Mouse (Mus musculus) spleen, adult 2 months (tissue): ENCODE measurements around the gene Dnajc6. TPM values are rescaled to one million over a fixed set of nuclear protein-coding genes. Genes with fewer than 3 reads are reported as not detected.

Source experiments
- DNase-seq, 2 experiments: peaks; one replicate each; pipeline versions ENCODE4 v3.0.0 to v3.0.0-alpha.2; 2012 to 2021; ENCODE audit warnings: low spot score in 2 of 2, low read depth in 1 of 2
- H3K27ac ChIP-seq: fragments of 200-500 bp; 2 replicates; pipeline ENCODE4 v1.5.1; 2012; ENCODE audit warnings: low read length, inconsistent platforms; ENCODE audit not compliant: insufficient read depth
- H3K27me3 ChIP-seq: fragments of 200-500 bp; 2 replicates; pipeline ENCODE4 v1.6.1; 2012; ENCODE audit warnings: mild to moderate bottlenecking, moderate library complexity, low read length, inconsistent platforms; ENCODE audit not compliant: control insufficient read depth, insufficient read depth
- H3K36me3 ChIP-seq: fragments of 200-500 bp; 2 replicates; pipeline ENCODE4 v1.6.1; 2012; ENCODE audit warnings: mild to moderate bottlenecking, low read length, inconsistent platforms; ENCODE audit not compliant: control insufficient read depth, insufficient read depth
- H3K4me1 ChIP-seq: fragments of 200-500 bp; 2 replicates; pipeline ENCODE4 v1.6.1; 2011; ENCODE audit warnings: inconsistent platforms; ENCODE audit not compliant: control insufficient read depth, insufficient read depth, insufficient read length
- H3K4me3 ChIP-seq: fragments of 200-500 bp; 2 replicates; pipeline ENCODE4 v1.5.1; 2011; ENCODE audit warnings: mild to moderate bottlenecking, inconsistent platforms; ENCODE audit not compliant: insufficient read depth, insufficient read length; ENCODE audit errors: extremely low read depth
- CTCF ChIP-seq: fragments of 200-500 bp; IDR thresholded peaks from 2 replicates; pipeline ENCODE4 v1.5.1; 2011; ENCODE audit warnings: mild to moderate bottlenecking, inconsistent platforms; ENCODE audit not compliant: insufficient read depth, insufficient read length, insufficient replicate concordance; ENCODE audit errors: extremely low read depth
- POLR2A ChIP-seq: fragments of 200-500 bp; IDR thresholded peaks from 2 replicates; pipeline ENCODE4 v1.6.1; 2011; ENCODE audit warnings: low read depth, low read length, inconsistent platforms
- WGBS: fragments of 180-500 bp; shearing (Covaris S2); methylation state at CpG from one replicate; pipeline ENCODE4 v1.1.7; 2018; 5-methylcytosine and 5-hydroxymethylcytosine counted together
- polyA plus RNA-seq: library from polyadenylated mRNA; depleted of rRNA; stranded (reverse); fragments of >200 nt; gene quantifications from 2 replicates; pipeline ENCODE4 v1.2.3, GENCODE M21; 2012

Gene Dnajc6
- polyA plus RNA-seq, 1 experiment, result 1.6 TPM

- H3K4me3 ChIP-seq, result no peak overlapping the region
- H3K27me3 ChIP-seq, result no peaks in the 10 kb centered on the region
- DNase-seq, result no peak
- TF ChIP-seq POLR2A (no peak), CTCF (no peak)
- no peaks in the 10 kb centered on the region for H3K4me1 ChIP-seq
- no peak overlapping the region for H3K27ac ChIP-seq
- no peaks in the 10 kb centered on the region for H3K36me3 ChIP-seq
- WGBS, result 79% methylated on average over 4 of the region's 4 CpGs
Observed at GRCm38 (mm10) chr4:101581156-101581555, 84.7 kb downstream of the Dnajc6 start.

DNA sequence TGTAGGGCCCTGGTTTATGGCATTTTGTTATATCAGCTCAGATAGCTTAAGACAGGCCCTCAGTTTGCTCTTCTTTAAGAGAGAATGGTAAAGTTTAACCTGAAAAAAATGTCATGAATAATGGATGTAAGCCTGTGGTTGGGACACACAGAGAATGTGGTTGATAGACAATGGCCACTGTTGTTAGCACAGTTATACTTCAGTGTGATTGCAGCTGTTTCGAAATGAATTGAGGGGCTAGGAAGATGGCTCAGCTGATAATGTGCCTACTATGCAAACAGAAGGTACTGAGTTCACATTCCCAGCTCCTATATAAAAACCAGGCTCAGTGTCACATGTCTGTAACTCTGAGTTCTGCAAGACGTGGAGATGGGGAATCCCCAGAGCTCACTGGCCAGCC, 86.4 kb downstream of the Dnajc6 start:
- no peak for TF ChIP-seq CTCF
- no peak for TF ChIP-seq POLR2A
- Histone ChIP-seq H3K27me3 (no peaks in the 10 kb centered on the region), H3K4me3 (no peak overlapping the region), H3K36me3 (no peaks in the 10 kb centered on the region), H3K4me1 (no peaks in the 10 kb centered on the region), H3K27ac (no peak overlapping the region)
- no peak for DNase-seq
- 85% methylated on average over 2 of the region's 2 CpGs for WGBS

GRCm38 (mm10) chr4:101584524-101585454, 88.3 kb downstream of the Dnajc6 start:
- no peak for DNase-seq
- 78% methylated on average over 19 of the region's 19 CpGs for WGBS
- Histone ChIP-seq H3K36me3 (no peaks in the 10 kb centered on the region), H3K27me3 (no peaks in the 10 kb centered on the region), H3K4me3 (no peak overlapping the region), H3K4me1 (no peaks in the 10 kb centered on the region), H3K27ac (no peak overlapping the region)
- TF ChIP-seq CTCF (no peak), POLR2A (no peak)

GRCm38 (mm10) chr4:101585455-101586184, 89.2 kb downstream of the Dnajc6 start:
- H3K27me3 ChIP-seq, result no peaks in the 10 kb centered on the region
- DNase-seq, result no peak
- no peak for TF ChIP-seq CTCF
- no peak for TF ChIP-seq POLR2A
- no peak overlapping the region for H3K4me3 ChIP-seq
- H3K27ac ChIP-seq, result no peak overlapping the region
- no peaks in the 10 kb centered on the region for H3K36me3 ChIP-seq
- 71% methylated on average over 8 of the region's 8 CpGs for WGBS
- no peaks in the 10 kb centered on the region for H3K4me1 ChIP-seq

GRCm38 (mm10) chr4:101588932-101589331, 92.5 kb downstream of the Dnajc6 start:
- no peak overlapping the region for H3K4me3 ChIP-seq
- DNase-seq, result no peak
- H3K4me1 ChIP-seq, result no peaks in the 10 kb centered on the region
- no peak for TF ChIP-seq POLR2A
- TF ChIP-seq CTCF, result no peak
- H3K36me3 ChIP-seq, result no peaks in the 10 kb centered on the region
- 84% methylated on average over 8 of the region's 8 CpGs for WGBS
- no peak overlapping the region for H3K27ac ChIP-seq
- H3K27me3 ChIP-seq, result no peaks in the 10 kb centered on the region

DNA sequence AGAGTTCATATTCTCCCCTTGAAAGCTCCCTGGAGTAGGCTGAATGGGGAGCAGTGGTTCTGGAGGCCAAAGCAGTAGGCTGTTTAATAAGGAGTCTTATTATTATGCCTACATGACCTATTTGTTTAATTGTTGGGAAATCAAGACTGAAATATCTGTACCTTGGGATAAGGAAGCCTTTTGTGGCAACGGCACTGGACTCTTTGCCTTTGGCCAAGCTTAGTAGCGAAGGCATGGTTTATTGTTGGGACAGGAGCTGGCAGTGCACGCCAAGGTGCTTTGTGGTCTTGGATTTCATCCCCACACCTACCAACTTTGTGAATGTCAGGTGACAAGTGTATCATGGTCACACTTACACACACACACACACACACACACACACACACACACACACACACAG, 93.3 kb downstream of the Dnajc6 start:
- Histone ChIP-seq H3K36me3 (no peaks in the 10 kb centered on the region), H3K4me3 (no peak overlapping the region), H3K27ac (no peak overlapping the region), H3K27me3 (no peaks in the 10 kb centered on the region), H3K4me1 (no peaks in the 10 kb centered on the region)
- 96% methylated on average over 3 of the region's 3 CpGs for WGBS
- no peak for DNase-seq
- no peak for TF ChIP-seq POLR2A
- TF ChIP-seq CTCF, result no peak
